Mouse (Mus musculus): ENCODE results near the gene Cdk6.
"Not testable (repeated sequence)": the region's sequence is repeated elsewhere in the genome, so short reads cannot be mapped to it uniquely, and the experiment has no call there.

The Cdk6 gene

GRCm38 (mm10) chr5:3514901-3515311 is 173.6 kb downstream of the Cdk6 start:
- no peak for DNase-seq

DNA sequence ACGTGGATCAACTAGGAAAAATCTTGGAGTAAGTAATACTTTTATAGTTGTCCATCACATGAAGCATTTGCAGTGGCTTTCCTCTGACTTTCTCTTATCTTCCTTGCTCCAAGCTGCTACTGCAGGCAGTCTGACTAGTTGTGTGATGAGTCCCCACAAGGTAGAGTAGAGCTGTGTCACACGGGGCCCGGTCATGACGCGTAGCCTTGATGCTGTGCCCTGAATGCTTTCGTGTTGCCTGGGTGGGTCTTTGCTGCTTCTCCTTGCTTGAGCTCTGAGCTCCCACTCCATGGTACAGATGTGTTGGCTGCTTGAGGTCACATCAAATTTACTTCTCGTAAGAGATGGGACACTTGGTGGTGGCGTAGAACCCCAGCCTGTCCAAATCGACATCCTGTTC is 174.2 kb downstream of the Cdk6 start:
- DNase-seq, result no peak

GRCm38 (mm10) chr5:3516481-3517075 is 175.3 kb downstream of the Cdk6 start:
- peak; percentile 66 for DNase-seq

GRCm38 (mm10) chr5:3520493-3521359 is 179.4 kb downstream of the Cdk6 start:
- no peak for DNase-seq

- no peak for DNase-seq
Measured at GRCm38 (mm10) chr5:3521741-3522140, 180.5 kb downstream of the Cdk6 start.

GRCm38 (mm10) chr5:3522826-3523225 is 181.5 kb downstream of the Cdk6 start:
- DNase-seq, result no peak

DNA sequence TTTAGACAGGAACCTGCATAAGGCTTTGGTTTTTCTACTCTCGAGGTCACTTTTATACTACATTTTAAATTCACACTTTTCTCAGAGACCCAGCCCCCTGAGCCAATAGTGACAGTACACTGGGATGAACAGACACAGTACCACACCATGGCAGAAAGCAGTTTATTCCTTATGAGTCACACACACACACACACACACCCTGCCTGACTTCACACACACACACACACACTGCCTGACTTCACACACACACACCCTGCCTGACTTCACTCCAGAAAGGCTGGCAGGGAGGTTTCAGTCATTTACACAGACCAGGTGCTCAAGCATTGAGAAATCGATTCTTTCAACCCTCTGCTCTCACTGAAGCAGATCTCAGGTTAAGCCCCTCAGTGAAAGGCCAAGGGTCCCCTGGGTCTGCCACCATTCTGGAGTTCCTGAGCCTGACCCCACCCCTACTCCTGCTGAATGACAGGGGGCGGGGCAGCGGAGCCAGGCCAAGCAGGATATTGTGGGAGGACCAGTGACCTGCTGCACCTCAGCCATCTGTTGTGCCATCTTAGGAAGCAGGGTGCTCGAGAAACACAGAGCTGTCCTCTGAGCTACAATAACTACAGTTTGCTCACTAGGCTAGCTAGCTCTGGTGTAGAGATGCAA is 185.9 kb downstream of the Cdk6 start:
- peak; percentile 33 for DNase-seq

GRCm38 (mm10) chr5:3529585-3530189 is 188.4 kb downstream of the Cdk6 start:
- DNase-seq, result no peak

- DNase-seq, result not testable (repeated sequence)
Measured at GRCm38 (mm10) chr5:3532048-3532447, 190.8 kb downstream of the Cdk6 start.

- DNase-seq, result no peak
Measured at GRCm38 (mm10) chr5:3536592-3537212, 195.4 kb downstream of the Cdk6 start.

DNA sequence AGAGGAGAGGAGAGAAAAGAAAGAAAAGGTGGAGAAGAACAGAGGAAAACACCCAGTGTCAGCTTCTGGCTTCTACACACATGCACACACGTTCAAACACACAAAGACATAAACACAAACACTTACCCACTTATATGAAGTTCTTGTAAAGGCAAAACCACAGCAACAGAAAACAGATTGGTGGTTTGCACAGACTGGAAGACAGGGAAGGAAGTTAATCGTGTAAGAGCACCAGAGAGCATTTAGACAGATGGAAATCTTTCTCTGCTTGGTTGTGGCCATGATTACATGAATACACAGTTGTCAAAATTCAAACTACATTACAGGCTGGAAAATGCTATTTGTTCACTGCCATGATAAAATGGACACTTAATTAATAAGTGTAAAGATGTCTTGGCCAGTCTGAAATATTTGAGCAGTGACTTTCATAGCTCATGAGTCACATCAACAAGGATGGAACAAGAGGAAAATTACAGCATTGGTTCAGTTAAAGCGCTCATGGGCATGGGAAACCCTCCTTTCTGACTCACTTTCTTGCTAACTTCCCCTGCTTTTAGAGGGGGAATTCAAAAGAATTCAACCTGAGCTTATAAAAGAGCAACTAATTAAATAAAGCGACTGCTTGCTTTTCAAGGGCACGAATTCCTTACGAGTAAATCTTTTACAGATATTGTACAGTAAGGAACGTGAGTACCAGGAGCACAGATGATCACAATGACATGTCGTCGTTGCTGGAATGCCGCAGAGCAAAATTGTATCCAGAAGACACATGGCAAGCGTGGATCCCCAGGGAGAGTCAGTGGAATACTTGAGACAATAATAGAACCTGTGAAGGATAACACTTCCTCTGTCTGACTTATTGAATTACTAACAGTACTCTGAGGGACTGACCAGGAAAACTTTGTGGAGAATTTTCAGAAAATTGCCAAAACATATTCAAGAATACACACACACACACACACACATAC is 197.5 kb downstream of the Cdk6 start:
- DNase-seq, result no peak

DNA sequence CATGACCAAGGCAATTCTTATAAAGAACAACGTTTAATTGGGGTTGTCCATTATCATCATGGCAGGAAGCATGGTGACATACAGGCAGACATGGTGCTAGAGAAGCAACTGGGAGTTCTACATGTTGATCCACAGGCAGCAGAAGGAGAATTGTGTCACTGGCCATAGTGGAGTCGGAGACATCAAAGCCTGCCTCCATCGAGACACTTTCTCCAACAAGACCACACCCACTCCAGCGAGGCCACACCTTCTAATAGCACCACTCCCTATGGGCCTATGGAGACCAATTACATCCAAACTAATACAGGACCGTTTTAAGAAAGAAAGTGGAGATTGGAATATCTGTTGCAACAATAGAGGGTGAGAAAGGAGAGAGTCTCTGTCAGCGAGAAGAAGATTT is 200.6 kb downstream of the Cdk6 start:
- no peak for DNase-seq

- DNase-seq, result peak; percentile 98
Measured at GRCm38 (mm10) chr5:3543629-3544479, 202.6 kb downstream of the Cdk6 start, which contains the start of gene Fam133b. Fam133b (plus strand) TSS chr5:3543833.

GRCm38 (mm10) chr5:3544480-3544769 is 203.1 kb downstream of the Cdk6 start:
- DNase-seq, result no peak

GRCm38 (mm10) chr5:3546226-3546625 is 204.9 kb downstream of the Cdk6 start:
- peak; percentile 43 for DNase-seq

DNA sequence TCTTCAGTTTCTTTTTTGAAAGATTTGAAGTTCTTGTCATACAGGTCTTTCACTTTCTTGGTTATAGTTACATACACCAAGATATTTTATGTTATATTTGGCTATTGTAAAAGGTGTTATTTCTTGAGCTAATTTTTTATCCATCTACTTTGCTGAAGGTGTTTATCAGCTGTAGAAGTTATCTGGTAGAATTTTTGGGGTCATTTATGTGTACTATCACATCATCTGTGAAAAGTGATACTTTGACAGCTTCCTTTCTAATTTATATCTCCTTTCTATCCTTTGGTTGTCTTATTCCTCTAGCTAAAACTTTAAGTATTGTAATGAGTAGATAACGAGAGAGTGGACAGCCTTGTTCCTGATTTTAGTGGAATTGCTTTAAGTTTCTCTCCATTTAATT is 210.2 kb downstream of the Cdk6 start:
- no peak for DNase-seq

- no peak for DNase-seq
Measured at GRCm38 (mm10) chr5:3554198-3554597, 212.9 kb downstream of the Cdk6 start.

- no peak for DNase-seq
Measured at GRCm38 (mm10) chr5:3571266-3571665, 230.0 kb downstream of the Cdk6 start, which contains the start of gene 1700109H08Rik. 1700109H08Rik (plus strand) TSS chr5:3571566.

DNA sequence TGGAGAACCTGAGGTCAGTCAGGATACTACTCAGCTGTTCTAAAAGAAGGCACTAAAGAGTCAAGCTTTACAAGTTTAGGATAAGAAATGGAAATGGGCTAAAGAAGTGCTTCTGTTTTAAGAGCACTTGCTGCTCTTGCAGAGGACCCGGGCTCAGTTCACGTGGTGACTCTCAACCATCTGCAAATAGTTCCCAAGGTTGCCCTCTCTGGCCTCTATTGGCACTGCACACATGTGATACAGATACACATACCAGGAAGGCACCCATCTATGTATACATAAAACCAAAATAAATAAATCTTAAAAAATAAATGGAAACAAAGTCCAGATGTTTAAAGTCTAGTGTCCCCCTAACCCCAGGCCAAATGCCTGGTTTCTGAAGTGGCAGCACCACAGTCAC is 233.5 kb downstream of the Cdk6 start:
- no peak for DNase-seq

DNA sequence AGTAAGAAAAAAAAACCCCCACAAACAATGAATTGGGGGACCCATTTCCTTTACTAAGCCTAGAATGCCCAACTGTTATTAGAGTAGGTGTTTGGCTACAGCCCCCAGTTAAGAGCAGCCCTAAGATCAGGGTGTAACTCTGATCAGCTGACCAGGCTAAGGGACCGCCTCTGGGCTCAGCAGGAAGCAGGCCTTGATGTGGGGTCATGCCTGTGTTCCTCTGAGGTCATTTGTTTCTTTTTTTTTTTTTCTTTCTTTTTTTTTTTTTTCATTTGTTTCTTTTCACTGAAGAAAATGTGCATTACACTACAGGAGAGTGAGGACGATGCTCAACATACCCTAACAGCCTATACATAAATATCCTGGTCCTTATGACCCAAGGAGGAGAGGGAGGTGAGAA is 236.7 kb downstream of the Cdk6 start:
- no peak for DNase-seq

- DNase-seq, result no peak
Measured at GRCm38 (mm10) chr5:3579066-3579465, 237.8 kb downstream of the Cdk6 start.

All from kidney, postnatal 10 days (tissue).